Comparison of ENCODE assay signal across 10 mouse cellular contexts in genomic region chr17:44814508-44815175, GRCm38 (mm10). TPM values are rescaled to one million over a fixed set of nuclear protein-coding genes. Genes with fewer than 3 reads are reported as not detected.
DNase-seq lines count a peak whose midpoint lies in the region; ATAC-seq and TF ChIP-seq lines count a peak whose summit lies in the region.
"Had no signal": no experiment of that assay in that cellular context is flagged by ENCODE, and none has a peak within 500 bp of the region (broad histone marks: within the 10 kb centered on the region; RNA-seq: fewer than 3 reads in every experiment).

TSS of gene Runx2 (minus strand) at chr17:44814797.

- no peak for DNase-seq in forebrain, postnatal 0 days
- no peak for DNase-seq in forebrain, embryonic 11.5 days (ENCODE audit: low spot score)
- DNase-seq in liver, embryonic 11.5 days (ENCODE audit: low spot score): no peak
- DNase-seq in liver: no peak
- DNase-seq in embryonic facial prominence, embryonic 14.5 days (ENCODE audit: low spot score): peak; percentile 76
- no peak for DNase-seq in cerebellum, postnatal 36 days
- DNase-seq in thymus, postnatal 25 days: no peak

- H3K36me3 ChIP-seq in forebrain, postnatal 0 days (ENCODE audit: insufficient read depth): no peaks in the 10 kb centered on the region
- no peaks in the 10 kb centered on the region for H3K36me3 ChIP-seq in forebrain, embryonic 11.5 days (ENCODE audit: control insufficient read depth, insufficient read depth, low read length)
- H3K36me3 ChIP-seq in liver, embryonic 11.5 days (ENCODE audit: control insufficient read depth, insufficient read depth, low read length): no peaks in the 10 kb centered on the region
- H3K36me3 ChIP-seq in embryonic facial prominence, embryonic 14.5 days (ENCODE audit: control insufficient read depth, insufficient read depth, low read length): no peaks in the 10 kb centered on the region
- no peaks in the 10 kb centered on the region for H3K36me3 ChIP-seq in macrophage (ENCODE audit: inconsistent target)
- H3K36me3 ChIP-seq: forebrain, embryonic 10.5 days had no signal

- ATAC-seq in forebrain, postnatal 0 days: peak; percentile 51; the same call in 1 of the 2 replicates
- no peak for ATAC-seq in forebrain, embryonic 11.5 days (replicated peaks; ENCODE audit: low FRiP score)
- ATAC-seq in liver, embryonic 11.5 days (replicated peaks; ENCODE audit: low FRiP score): no peak
- peak; percentile 70; the same call in 1 of the 2 replicates for ATAC-seq in embryonic facial prominence, embryonic 14.5 days (ENCODE audit: low read depth)
- ATAC-seq: intestine, embryonic 16.5 days had no signal

- H3K4me1 ChIP-seq in forebrain, postnatal 0 days (ENCODE audit: insufficient read depth): no peaks in the 10 kb centered on the region
- H3K4me1 ChIP-seq in forebrain, embryonic 11.5 days (replicated peaks; ENCODE audit: control insufficient read depth, insufficient read depth, low read length): no peaks in the 10 kb centered on the region
- H3K4me1 ChIP-seq in liver, embryonic 11.5 days (replicated peaks; ENCODE audit: control insufficient read depth, insufficient read depth, low read length): 0 out of 2 replicates have a peak, but pooled peaks cover 2% of the 10 kb centered on the region
- H3K4me1 ChIP-seq in embryonic facial prominence, embryonic 14.5 days (ENCODE audit: control insufficient read depth, insufficient read depth, low read length): 0 out of 2 replicates have a peak, but pooled peaks cover 4% of the 10 kb centered on the region

- no peak for TF ChIP-seq CTCF in forebrain, postnatal 0 days (IDR thresholded peaks at IDR 0.05; ENCODE audit: low read depth)

- H3K4me3 ChIP-seq in forebrain, postnatal 0 days (ENCODE audit: low read depth, low read length): no peak within 1 kb of the TSS
- no peak within 1 kb of the TSS for H3K4me3 ChIP-seq in forebrain, embryonic 11.5 days (ENCODE audit: low read depth, low read length)
- no peak within 1 kb of the TSS for H3K4me3 ChIP-seq in liver, embryonic 11.5 days (ENCODE audit: low read depth, low read length)
- H3K4me3 ChIP-seq in embryonic facial prominence, embryonic 14.5 days (ENCODE audit: low read depth, low read length): peak within 1 kb of the TSS; percentile 36
- peak within 1 kb of the TSS; percentile 8; the same call in 1 of the 2 replicates for H3K4me3 ChIP-seq in macrophage (ENCODE audit: inconsistent target)
- H3K4me3 ChIP-seq: forebrain, embryonic 10.5 days had no signal

- H3K79me2 ChIP-seq in macrophage (ENCODE audit: inconsistent target): no peaks in the 10 kb centered on the region

- no peak within 1 kb of the TSS for H3K27ac ChIP-seq in forebrain, postnatal 0 days (ENCODE audit: low read depth, low read length)
- H3K27ac ChIP-seq in forebrain, embryonic 11.5 days (ENCODE audit: low read depth, low read length): no peak within 1 kb of the TSS
- no peak within 1 kb of the TSS for H3K27ac ChIP-seq in liver, embryonic 11.5 days (ENCODE audit: low read depth, low read length)
- peak within 1 kb of the TSS; percentile 77 for H3K27ac ChIP-seq in embryonic facial prominence, embryonic 14.5 days (replicated peaks; ENCODE audit: low read depth, low read length)
- no peak within 1 kb of the TSS for H3K27ac ChIP-seq in macrophage
- H3K27ac ChIP-seq: forebrain, embryonic 10.5 days had no signal

- 0 out of 2 replicates have a peak within 1 kb of the TSS, but pooled peaks have one; percentile 19 for H3K4me2 ChIP-seq in forebrain, postnatal 0 days (ENCODE audit: low read depth)
- no peak within 1 kb of the TSS for H3K4me2 ChIP-seq in forebrain, embryonic 11.5 days (ENCODE audit: low read depth, low read length, severe bottlenecking)
- peak within 1 kb of the TSS; percentile 27; the same call in 1 of the 2 replicates for H3K4me2 ChIP-seq in liver, embryonic 11.5 days
- peak within 1 kb of the TSS; percentile 46 for H3K4me2 ChIP-seq in embryonic facial prominence, embryonic 14.5 days (ENCODE audit: low read depth, low read length)

- H3K9ac ChIP-seq in forebrain, postnatal 0 days: no peak within 1 kb of the TSS
- no peak within 1 kb of the TSS for H3K9ac ChIP-seq in forebrain, embryonic 11.5 days (ENCODE audit: low read length)
- H3K9ac ChIP-seq in liver, embryonic 11.5 days (ENCODE audit: low read depth, low read length): no peak within 1 kb of the TSS
- peak within 1 kb of the TSS; percentile 63 for H3K9ac ChIP-seq in embryonic facial prominence, embryonic 14.5 days (ENCODE audit: low read depth, low read length)

- no peaks in the 10 kb centered on the region for H3K9me3 ChIP-seq in forebrain, postnatal 0 days (ENCODE audit: low read length)
- no peaks in the 10 kb centered on the region for H3K9me3 ChIP-seq in forebrain, embryonic 11.5 days (ENCODE audit: control insufficient read depth, low read length)
- no peaks in the 10 kb centered on the region for H3K9me3 ChIP-seq in liver, embryonic 11.5 days (ENCODE audit: control insufficient read depth, low read length)
- no peaks in the 10 kb centered on the region for H3K9me3 ChIP-seq in embryonic facial prominence, embryonic 14.5 days (ENCODE audit: control insufficient read depth, low read length)
- H3K9me3 ChIP-seq: forebrain, embryonic 10.5 days had no signal

- no peaks in the 10 kb centered on the region for H3K27me3 ChIP-seq in forebrain, postnatal 0 days (ENCODE audit: insufficient read depth, low read length)
- no peaks in the 10 kb centered on the region for H3K27me3 ChIP-seq in forebrain, embryonic 11.5 days (ENCODE audit: control insufficient read depth, insufficient read depth, low read length)
- H3K27me3 ChIP-seq in liver, embryonic 11.5 days (replicated peaks; ENCODE audit: control insufficient read depth, insufficient read depth, low read length): no peaks in the 10 kb centered on the region
- no peaks in the 10 kb centered on the region for H3K27me3 ChIP-seq in embryonic facial prominence, embryonic 14.5 days (replicated peaks; ENCODE audit: control insufficient read depth, insufficient read depth, low read length)

- WGBS in forebrain, postnatal 0 days: 48% methylated on average over 3 of the region's 3 CpGs
- WGBS in forebrain, embryonic 11.5 days: 19% methylated on average over 3 of the region's 3 CpGs
- WGBS in liver, embryonic 11.5 days: 24% methylated on average over 3 of the region's 3 CpGs
- WGBS in embryonic facial prominence, embryonic 14.5 days: 25% methylated on average over 3 of the region's 3 CpGs
- 16% methylated on average over 3 of the region's 3 CpGs for WGBS in macrophage (ENCODE audit: missing documents)

RNA-seq across cellular contexts. Expression of gene Runx2, which starts in this region (rescaled TPM):
- 0.85 and 5.7 TPM in 2 replicates for total RNA-seq in forebrain, postnatal 0 days (2014; rRNA removed)
- 0.77 and 0.86 TPM in 2 replicates for polyA plus RNA-seq in forebrain, postnatal 0 days (2015; fragmentation: Nextera tagmentation; extraction: Ambion mirVana)
- polyA plus RNA-seq in forebrain, embryonic 11.5 days (2014; fragmentation: Nextera tagmentation; extraction: Ambion mirVana): 2.1 and 2.2 TPM in 2 replicates
- polyA plus RNA-seq in liver, embryonic 11.5 days (2014; fragmentation: Nextera tagmentation; extraction: Ambion mirVana): 1.0 and 1.7 TPM in 2 replicates
- polyA plus RNA-seq in embryonic facial prominence, embryonic 14.5 days (2014; fragmentation: Nextera tagmentation; extraction: Ambion mirVana): 26.4 and 28.9 TPM in 2 replicates
- 10 to 100 TPM in 6 of 26 experiments, 1 to 10 TPM in 20; 2.4 to 20.9 (median 7.3) TPM for total RNA-seq in macrophage (2018; cell fraction: chromatin; rRNA removed)
- 1 to 10 TPM; 1.4 to 5.7 (median 2.7) TPM for total RNA-seq in macrophage (2018; cell fraction: cytosol; rRNA removed)
- 10 to 100 TPM in 2 of 26 experiments, 1 to 10 TPM in 24; 2.8 to 13.2 (median 6.1) TPM for total RNA-seq in macrophage (2018; cell fraction: nucleus; rRNA removed)
- polyA plus RNA-seq in macrophage (2018): 1.5 to 2.8 TPM (median 1.7 TPM) in 3 replicates

Comparison
In these comparisons a context has a peak if more than half of its experiments do, and no peak if none do; other contexts are left out.
1. ATAC-seq: peak in forebrain, postnatal 0 days (single experiment) and embryonic facial prominence, embryonic 14.5 days (single experiment); none in forebrain, embryonic 11.5 days (single experiment) and liver, embryonic 11.5 days (single experiment).
2. H3K4me3 ChIP-seq: peak in embryonic facial prominence, embryonic 14.5 days (single experiment) and macrophage (single experiment); none in forebrain, postnatal 0 days (single experiment), forebrain, embryonic 11.5 days (single experiment) and liver, embryonic 11.5 days (single experiment).